Mouse (Mus musculus): ENCODE data around the gene Tpsb2. TPM values are rescaled to one million over a fixed set of nuclear protein-coding genes. Genes with fewer than 3 reads are reported as not detected.
A peak's percentile ranks its signal among the peaks of the same experiment; 100 is the strongest.

The Tpsb2 gene
- 5.3 and 6.6 TPM in 2 replicates for total RNA-seq (2021)
- long read RNA-seq, experiment 1, partial matches to known transcripts = 1 of 6 reads
- long read RNA-seq, experiment 1, other reads (novel, unspliced or antisense) = 1 of 6 reads
- long read RNA-seq, experiment 2, partial matches to known transcripts = 0 of 5 reads
- long read RNA-seq, experiment 2, other reads (novel, unspliced or antisense) = 0 of 5 reads

DNA sequence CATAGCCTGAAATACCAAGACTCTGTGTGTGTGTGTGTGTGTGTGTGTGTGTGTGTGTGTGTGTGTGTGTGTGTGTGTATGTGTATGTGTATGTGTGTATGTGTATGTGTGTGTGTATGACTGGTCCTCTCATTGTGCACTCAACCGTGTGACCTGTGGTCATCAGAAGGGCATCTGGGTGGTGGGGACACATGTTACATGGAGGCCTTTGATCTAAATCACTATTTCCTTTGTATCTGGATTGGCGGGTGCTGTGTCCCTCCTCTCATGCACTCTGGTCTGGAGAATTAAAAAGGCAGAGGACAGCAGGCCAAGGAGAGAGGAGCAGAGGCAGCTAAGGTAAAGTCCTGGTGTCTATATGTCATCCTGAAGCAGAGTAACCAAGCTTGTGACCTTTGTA, at the start of gene Tpsb2:
Gene Tpsb2, plus strand, starts transcription at position 301 of the 400 bp plus-strand sequence.
- DNase-seq = no peak

DNA sequence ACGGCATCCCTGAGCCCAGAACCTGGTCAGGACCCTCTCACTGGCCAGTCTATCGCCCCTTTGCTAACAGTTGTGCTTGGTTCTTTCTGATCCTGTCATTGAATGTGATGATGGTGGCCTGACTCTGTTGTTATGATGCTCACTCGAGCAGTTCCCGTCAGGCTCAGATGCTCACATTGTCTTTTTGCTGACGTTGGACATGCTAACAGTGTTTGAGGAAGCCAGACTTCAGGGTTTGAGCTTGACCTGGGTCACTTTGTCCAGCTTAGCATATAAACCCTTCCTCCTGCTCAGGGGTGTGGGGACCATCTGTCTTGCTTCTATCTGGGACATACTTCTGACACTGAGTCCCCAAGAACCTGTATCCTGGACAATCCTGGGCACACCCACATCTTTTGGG, 47.8 kb upstream of the Tpsb2 start, which contains the start of gene Prss29:
Gene Prss29, plus strand, starts transcription at position 301 of the 400 bp plus-strand sequence.
- no peak for DNase-seq

DNA sequence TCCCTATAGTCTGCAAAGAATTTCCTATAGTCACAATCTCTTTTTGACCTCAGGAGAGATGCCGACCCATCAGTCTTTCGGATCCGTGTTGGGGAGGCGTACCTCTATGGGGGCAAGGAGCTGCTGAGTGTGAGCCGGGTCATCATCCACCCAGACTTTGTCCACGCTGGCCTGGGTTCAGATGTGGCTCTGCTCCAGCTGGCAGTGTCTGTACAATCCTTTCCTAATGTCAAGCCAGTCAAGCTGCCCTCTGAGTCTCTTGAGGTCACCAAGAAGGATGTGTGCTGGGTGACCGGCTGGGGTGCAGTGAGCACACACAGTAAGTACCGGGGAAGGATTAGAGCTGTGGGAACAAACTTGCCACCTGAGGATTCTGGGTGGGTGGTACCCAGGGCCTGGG, 45.3 kb upstream of the Tpsb2 start:
- DNase-seq = no peak

DNA sequence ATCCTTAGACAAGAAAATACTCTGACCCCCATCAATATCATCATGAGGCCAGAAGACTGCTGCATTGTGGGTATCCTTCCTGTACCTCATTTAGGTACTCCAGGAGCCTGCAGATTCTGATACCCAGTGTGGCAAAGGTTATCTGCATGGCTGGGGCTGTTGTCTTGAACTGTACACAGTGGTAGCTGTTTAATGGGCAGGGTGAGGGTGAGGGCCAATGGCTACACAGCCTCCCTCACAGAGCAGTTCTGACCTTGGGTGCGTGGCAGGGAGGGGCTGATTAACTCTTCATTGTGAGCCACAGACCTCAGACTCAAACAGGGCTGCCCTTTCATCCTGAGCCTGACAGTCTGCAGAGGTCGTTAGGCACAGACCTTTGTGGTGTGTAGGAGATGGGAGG, 43.2 kb upstream of the Tpsb2 start:
- DNase-seq = no peak

DNA sequence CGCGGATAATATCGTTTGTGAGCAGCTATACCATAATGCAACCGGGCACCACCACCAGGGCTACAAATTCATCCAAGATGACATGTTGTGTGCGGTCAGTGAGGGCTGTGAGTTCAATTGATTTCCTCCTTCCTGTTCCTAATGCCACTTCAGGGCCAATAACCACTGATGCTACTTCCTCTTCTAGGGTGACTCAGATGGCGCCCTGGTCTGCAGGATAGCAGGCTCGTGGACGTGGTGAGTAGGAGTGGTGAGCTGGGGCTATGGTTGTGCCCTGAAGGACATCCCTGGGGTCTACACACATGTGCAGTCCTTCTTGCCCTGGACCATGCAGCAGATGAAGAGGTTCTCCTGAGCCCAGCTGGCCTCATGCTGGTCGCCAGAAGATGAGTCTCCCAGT, 33.8 kb upstream of the Tpsb2 start:
- DNase-seq = no peak

DNA sequence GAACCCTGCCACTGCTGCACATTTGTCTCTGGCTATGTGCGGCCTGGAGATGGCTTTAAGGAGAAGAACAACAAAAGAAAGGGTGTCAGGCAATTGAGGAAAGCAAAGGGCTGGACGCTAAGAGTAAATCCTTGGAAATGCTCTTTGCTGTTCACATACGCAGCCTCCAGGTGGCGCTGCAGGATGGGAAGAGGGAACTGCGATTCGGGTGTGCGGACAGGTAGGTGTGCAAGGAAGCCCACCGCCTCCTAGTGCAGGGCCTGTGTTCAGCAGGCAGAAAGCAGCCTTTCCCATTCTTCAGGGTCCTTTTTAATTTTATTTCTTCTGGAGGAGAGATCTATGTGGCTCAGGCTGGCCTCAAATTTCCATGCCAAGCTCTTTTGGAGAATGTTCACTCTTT, 32.2 kb upstream of the Tpsb2 start:
- DNase-seq = peak; percentile 79

DNA sequence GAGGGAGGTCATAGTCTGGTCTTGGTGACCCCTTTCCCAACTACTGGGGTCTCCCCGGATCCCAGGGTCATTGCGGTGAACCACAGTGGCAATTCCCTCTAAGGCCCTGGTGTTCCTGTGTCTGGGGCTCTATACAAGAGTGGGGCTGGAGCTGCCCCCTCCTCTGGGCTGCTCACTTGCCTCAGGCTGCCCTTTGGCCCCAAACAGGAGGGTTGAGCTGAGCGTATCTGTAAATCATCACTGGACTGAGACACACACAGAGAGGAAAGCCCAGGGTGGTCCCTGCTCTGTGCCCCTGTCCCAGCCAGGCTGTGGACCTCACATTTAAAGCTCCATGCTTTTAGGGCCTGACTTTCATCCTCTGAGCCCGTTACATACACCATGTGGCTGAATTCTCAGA, 27.9 kb upstream of the Tpsb2 start:
- DNase-seq = no peak

DNA sequence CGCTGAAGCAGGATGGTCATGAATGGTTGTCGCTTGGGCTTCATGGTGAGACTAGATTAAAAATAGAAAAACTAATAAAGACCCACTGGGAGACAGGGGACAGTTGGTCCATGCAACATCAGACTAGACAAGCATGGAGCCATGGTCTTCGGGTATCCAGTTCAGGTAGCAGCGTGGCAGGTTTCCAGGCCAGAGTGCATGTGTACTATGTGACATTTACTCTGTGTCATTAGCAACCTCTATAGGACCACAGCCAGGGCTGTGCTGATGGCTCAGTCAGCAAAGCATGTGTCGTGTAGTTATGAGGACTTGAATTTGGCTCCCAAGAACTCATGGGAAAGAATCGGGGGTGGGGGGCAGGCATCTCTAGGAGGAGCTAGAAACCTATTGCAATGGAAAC, 26.1 kb upstream of the Tpsb2 start:
- no peak for DNase-seq

DNA sequence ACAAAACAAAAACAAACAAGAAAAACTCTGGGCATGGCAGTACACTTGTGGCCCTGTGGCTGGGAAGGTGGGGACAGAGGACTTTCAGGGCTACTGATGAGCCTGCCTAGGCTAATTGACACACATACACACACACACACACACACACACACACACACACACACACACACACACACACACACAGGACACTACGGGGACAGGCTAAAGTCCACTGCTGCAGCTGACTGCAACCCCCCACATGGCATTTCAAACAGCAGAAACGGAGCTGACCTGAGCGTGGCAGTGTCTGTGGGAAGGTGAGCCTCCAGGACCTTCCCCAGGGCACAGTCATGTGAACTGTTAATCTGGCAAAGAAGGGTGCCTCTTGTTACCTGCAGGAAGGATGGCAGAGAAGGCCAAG, 24.6 kb upstream of the Tpsb2 start:
- no peak for DNase-seq

DNA sequence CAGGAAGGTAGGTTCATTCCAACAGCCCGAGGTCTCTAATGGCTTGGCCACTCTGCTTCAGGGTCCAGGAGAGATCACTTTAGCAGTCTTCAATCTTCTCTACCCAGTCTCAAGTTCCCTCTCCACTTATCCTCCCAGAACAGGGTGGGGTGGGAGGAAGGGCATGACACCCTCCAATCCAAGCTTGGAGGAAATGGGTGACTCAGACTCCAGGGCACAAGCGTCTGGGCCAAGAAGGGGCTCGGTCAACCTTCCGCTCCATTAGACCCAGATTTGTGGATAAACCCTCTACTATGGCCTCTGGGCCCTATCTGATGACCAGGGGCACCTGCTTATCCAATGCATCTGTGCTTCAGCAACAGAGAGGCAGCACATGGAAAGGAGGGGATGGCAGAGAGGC, 20.6 kb upstream of the Tpsb2 start, which contains the start of gene Tpsab1:
Gene Tpsab1, minus strand, starts transcription at position 101 of the 400 bp plus-strand sequence.
- no peak for DNase-seq

DNA sequence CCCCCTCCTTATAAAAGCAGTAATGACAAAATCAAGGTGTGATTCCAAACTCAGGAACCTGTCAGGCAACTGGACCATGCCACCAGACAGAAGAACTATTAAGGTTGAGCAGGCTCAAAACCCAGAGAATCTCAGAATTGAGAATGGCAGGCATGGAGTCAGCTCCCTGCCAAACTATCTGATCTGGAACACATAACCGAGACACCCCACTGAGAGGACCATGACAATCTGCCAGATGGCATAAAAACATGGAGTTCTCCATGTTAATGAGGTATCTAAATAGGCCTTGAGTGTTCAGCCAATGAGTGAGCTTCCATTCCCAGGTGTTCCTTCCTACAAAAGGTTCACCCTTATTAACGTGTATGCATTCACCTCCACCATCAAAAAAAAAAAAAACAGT, 4.8 kb upstream of the Tpsb2 start:
- no peak for DNase-seq

DNA sequence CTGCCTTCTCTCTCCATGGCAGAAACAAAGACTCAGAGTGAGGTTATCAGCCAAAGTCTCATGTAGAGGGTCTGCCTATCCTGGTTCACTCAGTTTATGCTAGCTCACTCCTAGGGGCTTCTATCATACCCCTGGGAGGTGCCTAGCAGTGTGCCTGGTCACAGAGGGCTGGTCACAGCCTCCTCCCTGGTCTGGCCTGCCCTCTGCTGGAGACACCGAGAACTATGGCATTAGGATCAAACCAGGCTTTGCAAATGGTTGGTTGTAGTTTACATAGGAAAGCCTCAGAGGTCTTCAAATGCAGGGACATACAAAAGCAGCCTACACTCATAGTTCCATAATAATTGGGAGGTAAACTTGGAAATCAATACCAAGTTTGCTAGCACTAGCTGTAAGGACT, 2.4 kb upstream of the Tpsb2 start:
- peak; percentile 82 for DNase-seq

DNA sequence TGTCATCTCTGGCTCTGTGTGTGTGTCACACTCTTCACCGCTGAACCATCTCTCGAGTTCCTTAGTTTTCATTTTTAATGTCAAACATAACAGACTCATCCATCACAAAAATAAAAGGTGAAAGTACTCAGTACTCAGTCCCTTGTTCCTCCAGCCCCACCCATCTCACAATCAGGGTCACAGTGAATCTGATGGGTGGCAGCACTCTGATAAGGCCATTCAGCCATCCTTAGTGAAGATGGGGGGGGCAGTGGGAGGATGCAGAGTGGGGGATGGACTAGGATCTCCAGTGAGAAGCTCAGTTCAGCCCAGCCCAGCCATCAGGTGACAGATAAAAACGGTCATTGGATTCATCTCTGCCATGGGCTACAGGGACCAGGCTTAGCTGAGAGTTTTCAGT, 2.9 kb downstream of the Tpsb2 start, which contains the start of gene Tpsg1:
Gene Tpsg1, plus strand, starts transcription at position 301 of the 400 bp plus-strand sequence.
- no peak for DNase-seq

DNA sequence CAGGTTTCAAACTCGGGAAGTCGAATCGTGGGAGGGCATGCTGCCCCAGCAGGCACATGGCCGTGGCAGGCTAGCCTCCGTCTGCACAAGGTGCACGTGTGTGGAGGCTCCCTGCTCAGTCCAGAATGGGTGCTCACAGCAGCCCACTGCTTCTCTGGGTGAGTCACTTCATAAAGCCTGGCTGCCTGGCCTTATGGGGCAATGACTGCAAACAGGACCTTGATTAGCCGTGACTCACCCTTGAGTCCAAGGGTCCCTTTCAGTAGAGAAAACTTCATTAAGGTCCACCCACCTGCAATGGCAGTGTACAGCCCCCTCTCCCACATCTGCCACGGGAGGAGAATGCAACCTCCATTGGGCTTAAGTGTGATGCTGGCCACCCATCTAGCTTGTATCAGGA, 6.4 kb downstream of the Tpsb2 start:
- DNase-seq = peak; percentile 77

DNA sequence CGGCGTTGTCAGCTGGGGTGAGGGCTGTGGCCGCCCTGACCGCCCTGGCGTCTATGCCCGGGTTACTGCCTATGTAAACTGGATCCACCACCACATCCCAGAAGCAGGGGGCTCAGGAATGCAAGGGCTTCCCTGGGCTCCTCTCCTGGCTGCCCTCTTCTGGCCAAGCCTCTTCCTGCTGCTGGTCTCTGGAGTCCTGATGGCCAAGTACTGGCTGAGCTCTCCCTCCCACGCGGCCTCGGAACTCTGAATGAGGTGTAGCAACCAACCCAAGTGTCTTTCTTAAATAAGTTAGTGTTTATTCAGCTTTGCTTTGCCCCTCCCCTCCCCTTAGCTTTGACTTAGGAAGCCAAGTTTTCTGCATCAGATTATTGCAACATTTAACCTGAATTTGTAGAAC, 7.9 kb downstream of the Tpsb2 start:
- peak; percentile 76 for DNase-seq

DNA sequence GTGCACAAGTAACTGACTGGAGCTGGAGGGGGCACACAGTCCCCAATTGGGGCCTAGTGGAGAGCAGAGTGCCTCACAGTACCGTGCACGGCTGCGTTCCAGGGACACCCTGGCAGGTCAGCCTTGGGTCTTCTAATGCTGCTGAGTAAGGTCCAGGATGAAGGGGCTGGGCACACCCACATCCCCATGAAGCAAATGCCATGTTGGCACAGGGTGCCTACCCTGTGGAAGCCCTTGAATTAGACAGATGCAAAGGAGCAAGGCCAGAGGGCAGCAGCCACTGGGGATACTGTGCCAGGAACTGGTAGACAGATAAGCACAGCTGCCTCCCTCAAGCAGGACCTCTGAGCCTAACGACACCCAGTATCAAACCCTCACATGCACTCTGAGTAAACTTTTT, 28.4 kb downstream of the Tpsb2 start:
- DNase-seq = peak; percentile 52

DNA sequence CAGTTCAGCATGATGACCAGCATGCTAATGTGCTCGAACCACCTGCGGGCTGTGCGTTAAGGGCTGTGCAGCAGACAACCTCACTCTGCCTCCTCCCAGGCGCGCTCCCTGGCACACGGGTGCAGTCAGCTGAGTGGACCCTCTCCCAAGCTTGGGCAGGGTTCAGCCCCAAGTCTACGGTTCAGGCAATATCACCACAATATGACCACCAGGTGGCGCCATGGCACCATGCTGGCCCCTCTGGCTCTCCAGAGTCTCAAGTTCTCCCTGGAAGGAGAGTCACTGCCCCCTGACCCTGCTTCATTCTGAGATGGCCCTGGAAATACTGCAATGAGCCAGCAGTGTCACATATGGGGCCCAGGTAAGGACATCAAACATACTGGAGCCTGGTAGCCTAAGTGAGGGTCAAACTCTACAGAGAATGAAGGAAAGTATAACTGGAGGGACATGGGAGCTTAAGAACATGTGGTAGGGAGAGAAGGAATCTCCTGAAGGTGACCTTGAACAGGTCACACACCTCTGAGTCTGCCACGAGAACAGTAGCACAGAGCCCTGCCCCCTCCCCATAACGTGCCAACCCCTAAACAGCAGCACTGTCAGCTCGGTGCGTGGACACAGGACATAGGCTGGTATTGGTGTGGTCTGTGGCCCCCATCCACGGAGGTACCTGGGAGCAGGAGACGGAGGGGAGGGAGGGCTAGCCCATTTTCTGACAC, 31.9 kb downstream of the Tpsb2 start:
- DNase-seq = peak; percentile 91

DNA sequence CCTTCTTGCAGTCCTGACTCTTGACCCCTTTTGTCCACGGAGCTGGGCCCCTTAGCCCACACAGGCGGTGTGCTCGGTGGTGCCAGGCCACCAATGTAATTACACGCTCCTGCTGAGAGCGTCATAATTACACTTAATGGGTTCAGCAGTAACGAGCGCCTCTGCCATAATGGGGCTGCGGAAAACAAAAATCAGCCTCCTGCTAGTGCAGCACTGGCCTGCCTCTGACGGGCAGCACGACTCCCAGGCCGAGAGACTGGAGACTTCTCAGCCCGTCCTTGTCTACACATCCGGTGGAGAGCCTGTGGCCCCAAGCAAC, 32.4 kb downstream of the Tpsb2 start:
- no peak for DNase-seq

DNA sequence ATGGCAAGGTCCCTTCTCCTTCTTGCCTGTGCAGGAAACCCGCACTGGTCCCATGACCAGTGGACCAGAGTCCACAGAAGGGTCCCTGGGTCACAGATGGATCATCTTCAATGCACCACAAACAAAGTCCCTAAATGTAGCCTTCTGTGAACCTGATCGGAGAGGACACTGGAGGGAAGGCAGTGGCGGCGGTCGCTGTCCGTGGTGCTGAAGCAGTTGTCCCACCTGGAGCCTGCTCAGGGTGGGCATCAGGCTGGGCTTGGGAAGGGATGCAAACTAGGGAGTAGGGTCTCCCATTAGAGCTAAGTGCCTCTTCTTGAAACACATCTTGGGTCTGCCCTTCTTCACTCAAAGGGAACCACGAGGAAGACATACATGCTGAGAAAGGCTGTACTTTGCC, 34.3 kb downstream of the Tpsb2 start:
- DNase-seq = peak; percentile 69

DNA sequence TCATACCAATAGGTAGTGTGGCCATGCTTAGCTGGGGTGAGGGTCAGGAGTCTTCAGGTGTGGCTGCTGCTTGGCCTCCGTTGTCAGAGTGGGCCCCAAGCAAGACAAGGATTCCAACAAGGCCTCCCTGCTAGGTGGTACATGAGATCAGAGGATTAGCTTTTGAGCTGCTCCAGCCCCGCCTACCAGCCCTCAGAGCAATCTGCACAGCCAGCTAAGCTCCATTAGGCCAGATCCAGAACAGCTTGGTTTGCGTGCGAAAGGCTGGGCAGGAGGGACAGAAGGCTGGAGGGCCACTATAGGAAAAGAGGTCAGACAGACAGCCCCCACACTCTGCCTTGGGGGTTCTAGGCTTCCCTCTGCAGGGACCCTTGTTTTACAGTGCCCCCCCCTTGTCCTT, 35.4 kb downstream of the Tpsb2 start:
- no peak for DNase-seq

DNA sequence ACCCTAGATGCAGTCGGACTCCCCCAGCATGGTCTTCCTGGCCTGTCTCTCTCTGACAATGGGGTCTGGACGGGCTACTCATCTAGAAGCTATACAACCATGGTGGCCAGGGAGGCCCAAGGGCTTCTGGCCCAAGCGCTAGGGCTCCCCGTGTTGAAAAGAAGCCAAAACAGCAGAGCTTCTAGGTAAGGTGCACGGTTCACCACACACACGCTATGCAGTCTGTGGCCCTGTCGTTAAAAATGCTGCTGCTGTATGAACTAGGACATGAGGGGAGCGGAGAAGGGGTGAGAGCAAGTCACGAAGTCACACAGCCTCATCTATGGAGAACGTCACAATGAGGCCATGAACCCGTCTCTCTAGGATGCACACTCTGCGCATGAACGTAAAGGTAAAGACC, 36.1 kb downstream of the Tpsb2 start:
- DNase-seq = no peak

DNA sequence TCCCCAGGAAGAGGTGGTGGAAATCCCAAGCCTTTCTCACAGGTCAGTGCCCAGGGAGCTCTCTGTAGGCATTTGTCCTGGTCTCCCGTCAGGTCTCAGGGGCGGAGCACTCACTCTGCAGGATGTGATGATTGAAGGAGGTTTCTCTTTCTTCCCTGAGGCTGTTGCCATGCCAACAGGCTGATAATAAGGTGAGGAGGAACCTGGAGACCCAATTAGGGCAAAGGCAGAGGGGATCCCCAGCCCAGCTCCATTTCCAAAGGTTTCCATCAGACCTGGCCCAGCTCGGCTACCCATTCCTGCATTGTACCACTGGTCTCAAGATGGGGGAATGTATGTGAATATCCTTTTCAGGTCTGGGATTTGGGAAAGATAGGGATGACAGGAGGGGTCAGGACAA, 38.1 kb downstream of the Tpsb2 start:
- no peak for DNase-seq

DNA sequence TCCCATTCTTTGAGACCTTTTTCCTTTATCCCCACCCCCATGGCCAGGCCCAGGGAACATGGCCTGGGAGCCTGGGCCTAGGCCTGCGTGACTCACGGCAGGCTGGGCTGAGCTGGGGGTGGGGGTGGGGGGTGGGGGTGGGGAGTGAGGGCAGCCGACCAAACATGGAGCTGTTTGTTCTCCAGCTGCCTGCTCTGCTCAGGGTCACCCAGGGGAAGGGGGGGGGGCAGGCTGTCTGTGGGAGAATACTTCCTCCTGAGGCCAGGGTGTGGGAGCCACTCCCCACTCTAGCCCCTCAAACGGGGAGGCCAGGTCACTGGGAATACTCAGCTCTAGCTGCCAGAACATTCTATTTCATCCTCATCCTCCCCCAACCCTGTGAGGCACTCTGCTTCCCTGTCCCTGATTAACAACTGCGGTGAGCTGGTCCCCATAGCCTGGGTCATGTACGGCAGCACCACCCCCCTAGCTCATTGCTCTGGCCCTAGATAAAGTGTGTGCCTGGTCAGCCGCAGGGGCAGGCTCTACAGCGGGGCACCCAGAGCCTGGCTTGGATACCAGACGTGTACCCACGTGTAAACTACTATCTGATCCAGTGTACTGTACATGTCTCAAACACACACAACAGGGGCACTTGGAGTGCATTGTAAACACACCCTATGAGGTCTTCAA, 39.3 kb downstream of the Tpsb2 start:
- peak; percentile 72 for DNase-seq

DNA sequence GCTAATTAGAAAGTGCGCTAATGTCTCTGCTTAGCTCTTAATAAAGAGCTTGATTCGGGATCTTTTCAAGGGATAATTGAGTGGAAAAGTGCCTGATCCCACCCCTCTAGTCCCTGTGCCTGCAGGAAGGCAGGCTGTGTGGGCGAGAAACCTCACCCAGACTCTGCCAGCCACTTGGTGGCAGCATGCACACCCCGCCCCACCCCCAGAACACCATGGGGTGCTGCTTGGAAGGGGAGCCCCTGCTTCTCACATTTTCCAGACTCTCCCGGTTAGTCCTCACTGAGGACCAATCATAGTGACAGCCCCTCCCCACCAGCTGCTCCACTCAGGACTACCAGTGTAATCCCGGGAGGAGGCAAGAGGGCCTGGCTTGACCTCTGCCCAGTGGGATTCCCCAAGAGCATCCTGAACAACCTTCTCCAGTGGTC, 39.9 kb downstream of the Tpsb2 start:
- peak; percentile 51 for DNase-seq

Measured in adrenal gland, postnatal 14 days (tissue).